Mouse (Mus musculus) mouse embryonic stem cell (cell line): ENCODE data around the gene Shroom3.

ENCODE experiments used
- in situ Hi-C, 2 experiments: fragments of 300-500 bp; cut with MboI; formaldehyde crosslinking; loops; 1 replicate in 1 of 2; 3 replicates in 1 of 2; pipeline ENCODE4 v1.14.3; 2019 to 2020; ENCODE audit warnings: low sequenced_read_pairs in 2 of 2, low pct_unique_long_range_greater_than_20kb in 1 of 2, mixed read lengths in 1 of 2; ENCODE audit not compliant: unreplicated experiment in 1 of 2

Gene Shroom3

GRCm38 (mm10) chr5:92823495-92823894, 140.3 kb downstream of the Shroom3 start:
- in situ Hi-C loops: no loop called here

GRCm38 (mm10) chr5:92824304-92825009, 141.2 kb downstream of the Shroom3 start:
- in situ Hi-C loops: no loop called here

DNA sequence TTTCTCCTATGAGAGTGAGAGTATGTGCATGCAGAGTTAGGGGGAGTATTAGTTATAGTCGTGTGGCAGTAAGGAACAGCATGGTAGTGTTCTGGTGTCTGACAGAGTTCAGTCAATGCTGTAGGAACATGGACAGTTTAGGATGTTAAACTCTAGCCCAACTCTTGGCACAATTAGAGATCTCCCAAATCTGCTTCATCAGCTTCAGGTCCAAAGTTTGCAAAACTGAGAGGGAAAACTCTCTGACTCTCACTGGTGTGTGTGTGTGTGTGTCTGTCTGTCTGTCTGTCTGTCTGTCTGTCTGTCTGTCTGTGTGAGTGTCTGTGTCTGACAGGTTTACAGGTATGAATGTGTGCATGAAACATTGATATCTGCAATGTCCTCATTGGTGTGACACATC, 147.2 kb downstream of the Shroom3 start:
- in situ Hi-C loops: loop anchor here (10.0 kb wide), 1 partner anchor 124 kb away; no protein-coding TSS in a partner anchor

DNA sequence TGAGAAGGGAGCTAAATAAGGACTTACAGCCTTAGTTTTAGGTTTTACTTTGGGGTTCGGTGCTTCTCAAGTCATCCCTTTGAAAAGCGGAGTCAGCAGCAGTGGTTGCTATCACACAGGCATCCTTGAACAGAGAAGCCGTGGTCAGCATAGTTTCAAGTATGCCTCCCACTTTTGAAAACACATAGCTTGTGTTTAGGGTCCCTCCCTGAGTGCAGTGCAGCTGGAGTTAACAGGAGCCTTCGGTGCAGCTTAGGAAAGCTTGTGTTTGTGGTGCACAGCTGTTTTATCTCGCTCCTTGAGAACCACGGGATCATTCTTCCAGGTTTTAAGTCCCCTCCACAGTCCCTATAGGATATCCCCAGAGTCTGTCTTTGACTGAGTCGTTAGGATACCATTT, 151.3 kb downstream of the Shroom3 start:
- in situ Hi-C loops: loop anchor here (10.0 kb wide), 1 partner anchor 120 kb away; no protein-coding TSS in a partner anchor

DNA sequence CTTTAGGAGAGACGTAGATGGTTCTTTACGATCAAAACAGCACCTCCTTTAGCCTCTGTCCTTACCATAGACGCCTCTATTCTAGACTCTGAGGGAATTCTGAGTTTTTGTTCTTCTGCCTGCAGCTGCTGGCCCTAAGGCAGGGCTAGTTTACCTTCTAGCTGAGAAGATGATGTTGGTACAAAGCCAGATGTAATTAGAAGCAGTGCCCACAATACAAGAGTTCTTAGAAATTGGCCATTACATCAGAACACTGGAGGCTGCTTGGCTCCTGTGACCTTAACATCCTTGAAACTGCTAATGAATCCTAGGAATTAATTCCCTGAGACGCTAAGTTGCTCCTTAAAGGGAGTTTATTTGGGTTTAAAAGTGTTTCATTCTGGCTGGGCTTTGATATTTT, 154.1 kb downstream of the Shroom3 start:
- in situ Hi-C loops: loop anchor here (10.0 kb wide), 1 partner anchor 117 kb away; no protein-coding TSS in a partner anchor

GRCm38 (mm10) chr5:92838351-92838784, 155.1 kb downstream of the Shroom3 start:
- in situ Hi-C loops: loop anchor here (10.0 kb wide), 1 partner anchor 116 kb away; no protein-coding TSS in a partner anchor

DNA sequence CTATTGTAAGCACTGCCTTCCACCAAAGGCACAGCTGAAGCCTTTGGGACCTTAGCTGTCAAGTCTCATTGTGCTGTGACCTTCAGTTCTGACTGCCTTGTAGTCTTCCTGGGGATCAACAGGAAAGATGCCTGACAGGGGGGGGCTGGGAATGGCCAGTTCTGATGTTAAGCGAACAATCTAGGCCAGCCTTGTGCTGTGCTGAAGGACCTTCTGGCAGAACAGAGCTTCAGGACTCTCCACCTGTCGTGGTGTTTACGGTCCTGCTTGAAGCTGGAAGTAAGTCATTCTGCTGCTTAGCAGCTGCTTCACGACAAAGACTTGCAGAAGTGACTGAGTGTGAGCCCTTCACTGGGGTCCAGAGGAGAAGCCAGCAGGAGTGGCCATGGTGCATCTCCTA, 156.1 kb downstream of the Shroom3 start:
- in situ Hi-C loops: loop anchor here (10.0 kb wide), 1 partner anchor 115 kb away; no protein-coding TSS in a partner anchor

DNA sequence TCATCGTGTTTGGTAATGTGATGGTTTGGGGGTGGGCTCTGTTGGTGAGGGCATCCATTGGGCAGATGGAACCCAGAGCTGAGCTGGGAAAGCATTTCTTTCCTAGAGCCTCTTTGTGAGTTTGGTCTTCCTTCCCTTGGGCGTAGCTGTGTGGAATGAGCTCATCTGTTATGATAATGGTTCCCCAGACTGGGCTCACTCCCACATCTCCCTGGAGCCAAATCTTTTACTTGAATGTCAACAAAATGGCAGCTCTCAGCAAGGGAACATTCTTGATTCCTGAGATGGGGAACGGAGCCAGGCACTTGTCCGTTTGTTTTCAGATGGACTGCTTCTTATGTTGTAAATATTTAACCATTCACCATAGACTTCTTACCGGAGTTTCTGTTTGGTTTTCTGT, 158.2 kb downstream of the Shroom3 start:
- in situ Hi-C loops: no loop called here

DNA sequence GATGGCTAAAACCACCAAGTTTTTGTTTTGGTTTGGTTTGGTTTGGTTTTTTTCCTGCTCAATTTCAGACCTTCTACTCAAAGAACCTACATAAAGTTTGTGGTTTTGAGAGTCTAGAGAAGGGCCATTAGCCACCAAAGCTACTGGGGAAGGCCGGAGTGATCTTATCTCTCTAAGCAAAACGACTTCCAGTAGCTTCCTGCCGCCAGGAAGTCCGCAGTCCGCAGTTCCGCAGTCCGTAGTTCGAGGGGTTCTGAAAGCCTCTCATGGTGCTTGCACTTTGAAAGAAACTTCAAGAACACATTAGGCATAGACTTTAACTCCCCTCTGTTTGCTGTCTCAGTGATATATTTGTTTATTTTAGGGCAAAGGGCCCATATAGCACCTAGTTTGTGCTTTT, 159.2 kb downstream of the Shroom3 start:
- in situ Hi-C loops: no loop called here

DNA sequence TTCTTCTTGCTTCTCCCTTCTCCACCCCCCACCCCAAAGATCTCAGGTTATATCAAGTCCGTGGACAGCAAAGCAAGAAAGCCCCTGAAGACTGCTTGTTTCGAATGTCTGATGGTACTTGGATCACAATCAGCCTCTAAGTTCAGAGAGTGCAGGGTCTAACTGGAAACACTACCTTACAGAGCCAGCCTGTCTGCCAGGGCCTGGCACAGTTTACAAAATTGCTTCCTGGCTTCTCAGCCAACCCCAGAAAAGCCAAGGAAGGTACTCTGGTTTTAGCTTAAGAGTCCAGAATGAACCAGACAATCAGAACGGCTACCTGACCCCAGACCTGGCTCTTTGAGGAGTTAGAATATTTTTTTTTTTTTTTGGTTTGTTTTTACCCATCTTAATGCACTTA, 159.6 kb downstream of the Shroom3 start:
- in situ Hi-C loops: no loop called here

- in situ Hi-C loops: no loop called here
Measured at GRCm38 (mm10) chr5:92843850-92844785, 160.9 kb downstream of the Shroom3 start.

- in situ Hi-C loops: no loop called here
Measured at GRCm38 (mm10) chr5:92849743-92850142, 166.5 kb downstream of the Shroom3 start.

GRCm38 (mm10) chr5:92850925-92851324, 167.7 kb downstream of the Shroom3 start:
- in situ Hi-C loops: no loop called here

GRCm38 (mm10) chr5:92854983-92855382, 171.7 kb downstream of the Shroom3 start:
- in situ Hi-C loops: no loop called here

GRCm38 (mm10) chr5:92856346-92856745, 173.1 kb downstream of the Shroom3 start:
- in situ Hi-C loops: no loop called here

DNA sequence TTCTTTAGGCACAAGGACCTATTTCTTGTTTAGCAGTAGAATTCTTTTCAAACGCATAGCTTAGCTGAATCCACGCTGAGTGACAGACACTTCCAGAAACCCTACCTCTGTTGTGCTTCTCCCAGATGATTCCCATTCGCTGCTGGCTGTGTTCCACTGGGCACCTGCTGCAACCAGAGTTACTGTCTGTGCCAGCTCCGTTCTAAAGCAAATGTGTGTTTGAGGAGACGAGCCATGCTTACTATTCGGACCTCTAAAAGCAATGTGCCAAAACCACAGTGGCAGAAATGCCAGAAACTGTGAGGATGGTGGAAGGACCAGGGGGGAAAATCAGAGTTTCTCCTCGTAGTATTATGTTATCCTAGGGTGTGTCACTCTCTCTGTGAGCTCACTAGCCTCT, 173.9 kb downstream of the Shroom3 start:
- in situ Hi-C loops: no loop called here

- in situ Hi-C loops: no loop called here
Measured at GRCm38 (mm10) chr5:92858104-92858503, 174.9 kb downstream of the Shroom3 start.

- in situ Hi-C loops: no loop called here
Measured at GRCm38 (mm10) chr5:92858576-92858975, 175.3 kb downstream of the Shroom3 start.

- in situ Hi-C loops: no loop called here
Measured at GRCm38 (mm10) chr5:92861416-92862112, 178.3 kb downstream of the Shroom3 start.
